ENCODE assay signal across 20 mouse cellular contexts in the genomic region with DNA sequence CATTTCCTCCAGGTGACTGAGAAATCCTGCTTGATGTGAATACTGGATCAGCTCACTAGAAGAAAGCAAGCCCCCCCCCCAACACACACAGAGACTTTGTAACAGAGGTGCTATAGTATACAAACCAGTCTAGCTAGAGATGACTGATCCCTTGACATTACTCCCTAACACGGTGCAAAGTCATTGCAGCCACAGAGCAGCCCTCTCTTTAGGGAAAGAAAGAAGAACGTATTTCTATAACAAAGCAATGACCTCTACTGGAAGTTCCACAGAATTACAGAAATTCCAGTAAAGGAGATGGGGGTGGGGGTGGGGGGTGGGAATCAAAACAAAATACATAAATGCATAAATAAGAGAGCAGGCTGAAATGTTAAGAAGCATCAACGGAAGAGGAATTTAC.
DNase-seq lines count a peak whose midpoint lies in the region; ATAC-seq lines count a peak whose summit lies in the region.
"Had no signal": no experiment of that assay in that cellular context is flagged by ENCODE, and none has a peak within 500 bp of the region (broad histone marks: within the 10 kb centered on the region; RNA-seq: fewer than 3 reads in every experiment).

No protein-coding gene starts in this region.

- no peaks in the 10 kb centered on the region for H3K36me3 ChIP-seq in forebrain, embryonic 12.5 days (replicated peaks)
- no peaks in the 10 kb centered on the region for H3K36me3 ChIP-seq in forebrain, embryonic 10.5 days (replicated peaks)
- no peaks in the 10 kb centered on the region for H3K36me3 ChIP-seq in kidney, embryonic 16.5 days (ENCODE audit: insufficient read depth, low read length)
- H3K36me3 ChIP-seq in neural tube, embryonic 14.5 days (ENCODE audit: control insufficient read depth, insufficient read depth, low read length) = no peaks in the 10 kb centered on the region
- H3K36me3 ChIP-seq in neural tube, embryonic 15.5 days = no peaks in the 10 kb centered on the region
- H3K36me3 ChIP-seq: embryonic facial prominence, embryonic 13.5 days; limb, embryonic 12.5 days had no signal

- 53% methylated on average over 3 of the region's 3 CpGs for WGBS in forebrain, embryonic 12.5 days
- WGBS in forebrain, embryonic 10.5 days = 51% methylated on average over 3 of the region's 3 CpGs
- WGBS in kidney, embryonic 16.5 days = 41% methylated on average over 3 of the region's 3 CpGs
- WGBS in neural tube, embryonic 14.5 days = 49% methylated on average over 3 of the region's 3 CpGs
- 50% methylated on average over 3 of the region's 3 CpGs for WGBS in neural tube, embryonic 15.5 days

- no peaks in the 10 kb centered on the region for H3K4me1 ChIP-seq in forebrain, embryonic 12.5 days
- H3K4me1 ChIP-seq in forebrain, embryonic 10.5 days = no peaks in the 10 kb centered on the region
- H3K4me1 ChIP-seq in kidney, embryonic 16.5 days (ENCODE audit: insufficient read depth, low read length) = no peaks in the 10 kb centered on the region
- no peaks in the 10 kb centered on the region for H3K4me1 ChIP-seq in neural tube, embryonic 14.5 days (ENCODE audit: control insufficient read depth, insufficient read depth, low read length)
- no peaks in the 10 kb centered on the region for H3K4me1 ChIP-seq in neural tube, embryonic 15.5 days
- H3K4me1 ChIP-seq: embryonic facial prominence, embryonic 13.5 days; limb, embryonic 12.5 days had no signal

- H3K9ac ChIP-seq in forebrain, embryonic 12.5 days = no peak overlapping the region
- no peak overlapping the region for H3K9ac ChIP-seq in kidney, embryonic 16.5 days (replicated peaks; ENCODE audit: low read length)
- no peak overlapping the region for H3K9ac ChIP-seq in neural tube, embryonic 14.5 days (replicated peaks; ENCODE audit: low read depth, low read length)
- no peak overlapping the region for H3K9ac ChIP-seq in neural tube, embryonic 15.5 days (replicated peaks)
- H3K9ac ChIP-seq: embryonic facial prominence, embryonic 13.5 days; limb, embryonic 12.5 days; liver, embryonic 14.5 days had no signal

- H3K9me3 ChIP-seq in forebrain, embryonic 12.5 days = no peaks in the 10 kb centered on the region
- no peaks in the 10 kb centered on the region for H3K9me3 ChIP-seq in forebrain, embryonic 10.5 days
- H3K9me3 ChIP-seq in kidney, embryonic 16.5 days (ENCODE audit: low read length) = no peaks in the 10 kb centered on the region
- H3K9me3 ChIP-seq in neural tube, embryonic 14.5 days (ENCODE audit: control insufficient read depth, low read length) = no peaks in the 10 kb centered on the region
- H3K9me3 ChIP-seq in neural tube, embryonic 15.5 days (replicated peaks) = no peaks in the 10 kb centered on the region
- H3K9me3 ChIP-seq: embryonic facial prominence, embryonic 13.5 days; limb, embryonic 12.5 days had no signal

- DNase-seq in forebrain, embryonic 10.5 days (ENCODE audit: extremely low spot score, low spot score) = no peak
- DNase-seq in kidney, postnatal 4 days = no peak
- no peak for DNase-seq in testis, postnatal 10 days (ENCODE audit: low spot score)
- no peak for DNase-seq in gastrocnemius, postnatal 14 days
- DNase-seq: adrenal gland, adult 8-10 months; cerebellum, adult 11-12 months; gastrocnemius, postnatal 25 days; kidney, adult 8-10 months; lung, postnatal 10 days; right cerebral cortex, adult 18-20 months had no signal

- peak; percentile 30; the same call in 1 of the 2 replicates for ATAC-seq in forebrain, embryonic 12.5 days (ENCODE audit: low FRiP score)
- 0 out of 2 replicates have a peak, but pooled peaks have one; percentile 49 for ATAC-seq in kidney, embryonic 16.5 days (ENCODE audit: low FRiP score, low TSS enrichment)
- ATAC-seq in neural tube, embryonic 14.5 days (ENCODE audit: low read depth) = peak; percentile 56; the same call in 1 of the 2 replicates
- no peak for ATAC-seq in neural tube, embryonic 15.5 days (ENCODE audit: low FRiP score)
- ATAC-seq: inflammation-experienced regulatory T-cells, adult 6 months had no signal

- H3K27me3 ChIP-seq in forebrain, embryonic 12.5 days = no peaks in the 10 kb centered on the region
- H3K27me3 ChIP-seq in forebrain, embryonic 10.5 days (ENCODE audit: poor library complexity, severe bottlenecking) = no peaks in the 10 kb centered on the region
- H3K27me3 ChIP-seq in kidney, embryonic 16.5 days (ENCODE audit: insufficient read depth, low read length) = no peaks in the 10 kb centered on the region
- no peaks in the 10 kb centered on the region for H3K27me3 ChIP-seq in neural tube, embryonic 14.5 days (ENCODE audit: control insufficient read depth, insufficient read depth, low read length)
- no peaks in the 10 kb centered on the region for H3K27me3 ChIP-seq in neural tube, embryonic 15.5 days (replicated peaks)
- H3K27me3 ChIP-seq: CH12.LX; embryonic facial prominence, embryonic 13.5 days; limb, embryonic 12.5 days had no signal

- no peak overlapping the region for H3K4me2 ChIP-seq in forebrain, embryonic 12.5 days
- no peak overlapping the region for H3K4me2 ChIP-seq in kidney, embryonic 16.5 days (replicated peaks; ENCODE audit: low read depth, low read length)
- H3K4me2 ChIP-seq in neural tube, embryonic 14.5 days (ENCODE audit: low read depth, low read length) = no peak overlapping the region
- H3K4me2 ChIP-seq in neural tube, embryonic 15.5 days = no peak overlapping the region
- H3K4me2 ChIP-seq: embryonic facial prominence, embryonic 13.5 days; heart, embryonic 11.5 days; limb, embryonic 12.5 days had no signal

- no peak overlapping the region for H3K4me3 ChIP-seq in forebrain, embryonic 12.5 days (replicated peaks)
- H3K4me3 ChIP-seq in forebrain, embryonic 10.5 days = no peak overlapping the region
- no peak overlapping the region for H3K4me3 ChIP-seq in kidney, embryonic 16.5 days (ENCODE audit: low read length)
- no peak overlapping the region for H3K4me3 ChIP-seq in neural tube, embryonic 14.5 days (ENCODE audit: low read depth, low read length)
- H3K4me3 ChIP-seq in neural tube, embryonic 15.5 days (replicated peaks) = no peak overlapping the region
- H3K4me3 ChIP-seq: embryonic facial prominence, embryonic 13.5 days; limb, embryonic 12.5 days had no signal

- no peak overlapping the region for H3K27ac ChIP-seq in forebrain, embryonic 12.5 days
- no peak overlapping the region for H3K27ac ChIP-seq in forebrain, embryonic 10.5 days
- no peak overlapping the region for H3K27ac ChIP-seq in kidney, embryonic 16.5 days (ENCODE audit: low read length)
- no peak overlapping the region for H3K27ac ChIP-seq in neural tube, embryonic 14.5 days (ENCODE audit: low read depth, low read length)
- no peak overlapping the region for H3K27ac ChIP-seq in neural tube, embryonic 15.5 days (replicated peaks)
- H3K27ac ChIP-seq: embryonic facial prominence, embryonic 13.5 days; limb, embryonic 12.5 days; liver, embryonic 14.5 days had no signal

- intact Hi-C loops in gastrocnemius, postnatal 14 days (cut with DNase I; ENCODE audit: low total_unique reads) = no loop called here
